Mouse (Mus musculus) adrenal gland, adult 8-10 months (tissue): ENCODE measurements at regions not wholly inside any gene's neighbourhood (a gene's known extent, or its start where the extent isn't known, plus 50 kb on each side); places are given as distances from the start of the nearest gene placed in this dataset.

Source experiments
- DNase-seq: peaks from one replicate; pipeline ENCODE4 v3.0.0; 2022
- microRNA-seq, 2 experiments: library from miRNA; unstranded; fragments of <30 nt; microRNA quantifications; one replicate each; pipeline ENCODE4 v1.2.0; 2022

GRCm38 (mm10) chr13:60518010-60518409 is 83.7 kb upstream of the Dapk1 start:
- no peak for DNase-seq

- DNase-seq, result no peak
These were observed 82.0 kb upstream of the Dapk1 start for GRCm38 (mm10) chr13:60519708-60520107.

GRCm38 (mm10) chr13:60522719-60523450 is 78.9 kb upstream of the Dapk1 start:
- no peak for DNase-seq

GRCm38 (mm10) chr13:60527806-60528205 is 73.9 kb upstream of the Dapk1 start:
- no peak for DNase-seq

- DNase-seq, result no peak
These were observed 72.9 kb upstream of the Dapk1 start for GRCm38 (mm10) chr13:60528819-60529218.

- DNase-seq, result no peak
These were observed 72.2 kb upstream of the Dapk1 start for GRCm38 (mm10) chr13:60529381-60530069.

GRCm38 (mm10) chr13:60533871-60534427 is 67.8 kb upstream of the Dapk1 start:
- no peak for DNase-seq

GRCm38 (mm10) chr13:60534501-60534900 is 67.2 kb upstream of the Dapk1 start:
- DNase-seq, result no peak

GRCm38 (mm10) chr13:60535045-60535444 is 66.7 kb upstream of the Dapk1 start:
- no peak for DNase-seq

- peak; percentile 13 for DNase-seq
These were observed 65.0 kb upstream of the Dapk1 start for GRCm38 (mm10) chr13:60536725-60537124.

- DNase-seq, result no peak
These were observed 63.6 kb upstream of the Dapk1 start for GRCm38 (mm10) chr13:60538110-60538509.

- DNase-seq, result no peak
These were observed 60.6 kb upstream of the Dapk1 start for GRCm38 (mm10) chr13:60541165-60541564.

GRCm38 (mm10) chr13:60544363-60544762 is 57.4 kb upstream of the Dapk1 start:
- no peak for DNase-seq

- no peak for DNase-seq
These were observed 55.6 kb upstream of the Dapk1 start for GRCm38 (mm10) chr13:60545999-60546733.

Small RNA genes lying in the stretch of these regions (microRNA-seq; reads per million reads assigned to microRNA genes)
- gene Gm24999 (0 reads per million in 2 experiments), gene Gm25000 (0 reads per million in 2 experiments)
